ENCODE assay signal across 14 mouse cellular contexts in genomic region chr5:111113694-111114375, GRCm38 (mm10).
A peak's percentile ranks its signal among the peaks of the same experiment; 100 is the strongest.
DNase-seq lines count a peak whose midpoint lies in the region; ATAC-seq and TF ChIP-seq lines count a peak whose summit lies in the region.
"Had no signal": no experiment of that assay in that cellular context is flagged by ENCODE, and none has a peak within 500 bp of the region (broad histone marks: within the 10 kb centered on the region; RNA-seq: fewer than 3 reads in every experiment).

No protein-coding gene starts in this region.

- H3K9me3 ChIP-seq in intestine, embryonic 16.5 days (ENCODE audit: control insufficient read depth, low read length): no peaks in the 10 kb centered on the region
- no peaks in the 10 kb centered on the region for H3K9me3 ChIP-seq in stomach, postnatal 0 days (ENCODE audit: control insufficient read depth, low read length)
- no peaks in the 10 kb centered on the region for H3K9me3 ChIP-seq in liver, embryonic 12.5 days (replicated peaks)
- H3K9me3 ChIP-seq: lung, embryonic 15.5 days had no signal

- 50% methylated on average over 8 of the region's 8 CpGs for WGBS in intestine, embryonic 16.5 days
- 47% methylated on average over 8 of the region's 8 CpGs for WGBS in stomach, postnatal 0 days
- 41% methylated on average over 8 of the region's 8 CpGs for WGBS in liver, embryonic 12.5 days (ENCODE audit: insufficient replicate concordance)

- no peak for TF ChIP-seq EP300 in stomach, postnatal 0 days (optimal IDR thresholded peaks at IDR 0.05)

- TF ChIP-seq CTCF in stomach, postnatal 0 days (IDR thresholded peaks at IDR 0.05; ENCODE audit: low read depth): no peak

- peak; percentile 17 for DNase-seq in ovary, adult 18-20 months (ENCODE audit: low spot score)
- DNase-seq in ovary, postnatal 14 days (ENCODE audit: low spot score): no peak
- DNase-seq in kidney, postnatal 25 days: peak; percentile 75 to 88
- peak; percentile 24 for DNase-seq in stomach, postnatal 0 days (ENCODE audit: low spot score)
- DNase-seq in lung, postnatal 14 days: no peak
- DNase-seq in thymus, postnatal 14 days: no peak
- DNase-seq: cerebellum, postnatal 36 days; heart, postnatal 14 days; liver; thymus, postnatal 36 days had no signal

- peak overlapping the region; percentile 67 for H3K27ac ChIP-seq in intestine, embryonic 16.5 days (ENCODE audit: low read length)
- H3K27ac ChIP-seq in stomach, postnatal 0 days (replicated peaks): no peak overlapping the region
- no peak overlapping the region for H3K27ac ChIP-seq in liver, embryonic 12.5 days
- H3K27ac ChIP-seq: lung, embryonic 15.5 days had no signal

- H3K9ac ChIP-seq in intestine, embryonic 16.5 days (ENCODE audit: low read depth, low read length): 0 out of 2 replicates have a peak overlapping the region, but pooled peaks have one; percentile 7
- H3K9ac ChIP-seq in stomach, postnatal 0 days (ENCODE audit: low read length): no peak overlapping the region
- no peak overlapping the region for H3K9ac ChIP-seq in liver, embryonic 12.5 days
- H3K9ac ChIP-seq: lung, embryonic 15.5 days had no signal

- H3K36me3 ChIP-seq in intestine, embryonic 16.5 days (ENCODE audit: control insufficient read depth, insufficient read depth, low read length): no peaks in the 10 kb centered on the region
- H3K36me3 ChIP-seq in stomach, postnatal 0 days (ENCODE audit: control insufficient read depth, insufficient read depth, low read length): no peaks in the 10 kb centered on the region
- H3K36me3 ChIP-seq in liver, embryonic 12.5 days: no peaks in the 10 kb centered on the region
- H3K36me3 ChIP-seq: lung, embryonic 15.5 days had no signal

- no peak overlapping the region for H3K4me3 ChIP-seq in intestine, embryonic 16.5 days (ENCODE audit: low read length)
- H3K4me3 ChIP-seq in stomach, postnatal 0 days (ENCODE audit: low read depth, low read length): no peak overlapping the region
- no peak overlapping the region for H3K4me3 ChIP-seq in liver, embryonic 12.5 days
- H3K4me3 ChIP-seq: lung, embryonic 15.5 days had no signal

- peaks cover 11% of the 10 kb centered on the region for H3K4me1 ChIP-seq in intestine, embryonic 16.5 days (ENCODE audit: control insufficient read depth, insufficient read depth, low read length)
- H3K4me1 ChIP-seq in stomach, postnatal 0 days (replicated peaks; ENCODE audit: control insufficient read depth, insufficient read depth): no peaks in the 10 kb centered on the region
- peaks cover 13% of the 10 kb centered on the region; the same call in 1 of the 2 replicates for H3K4me1 ChIP-seq in liver, embryonic 12.5 days

- H3K27me3 ChIP-seq in intestine, embryonic 16.5 days (replicated peaks; ENCODE audit: control insufficient read depth, insufficient read depth, low read length): no peaks in the 10 kb centered on the region
- H3K27me3 ChIP-seq in stomach, postnatal 0 days (ENCODE audit: control insufficient read depth, insufficient read depth, low read length): no peaks in the 10 kb centered on the region
- no peaks in the 10 kb centered on the region for H3K27me3 ChIP-seq in liver, embryonic 12.5 days (replicated peaks)
- H3K27me3 ChIP-seq: lung, embryonic 15.5 days had no signal

- peak; percentile 97 for ATAC-seq in intestine, embryonic 16.5 days
- peak; percentile 45 for ATAC-seq in stomach, postnatal 0 days (ENCODE audit: low FRiP score, low TSS enrichment)
- no peak for ATAC-seq in liver, embryonic 12.5 days

- H3K4me2 ChIP-seq in intestine, embryonic 16.5 days (ENCODE audit: low read depth, low read length): no peak overlapping the region
- H3K4me2 ChIP-seq in stomach, postnatal 0 days (replicated peaks; ENCODE audit: low read depth): no peak overlapping the region
- H3K4me2 ChIP-seq in liver, embryonic 12.5 days: no peak overlapping the region
- H3K4me2 ChIP-seq: lung, embryonic 15.5 days; midbrain, embryonic 11.5 days had no signal

Comparison
In these comparisons a context has a peak if more than half of its experiments do, and no peak if none do; other contexts are left out.
1. DNase-seq: peak in ovary, adult 18-20 months (single experiment), kidney, postnatal 25 days (2 of 2) and stomach, postnatal 0 days (single experiment); none in ovary, postnatal 14 days (single experiment), lung, postnatal 14 days (single experiment) and thymus, postnatal 14 days (single experiment).